Mouse (Mus musculus): ENCODE results near the gene Garem2.

- TF ChIP-seq EP300 (IDR thresholded peaks at IDR 0.05; ENCODE audit: low read depth) (no peak), CTCF (IDR thresholded peaks at IDR 0.05; ENCODE audit: low read depth) (no peak)
Observed at GRCm38 (mm10) chr5:30120106-30120505, 15.1 kb downstream of the Garem2 start.

Measured in heart, postnatal 0 days (tissue).